Mouse (Mus musculus): ENCODE results near the gene Usp39. TPM values are rescaled to one million over a fixed set of nuclear protein-coding genes. Genes with fewer than 3 reads are reported as not detected.

Usp39 gene
- polyA plus RNA-seq, 1 experiment: 53.7 TPM

DNA sequence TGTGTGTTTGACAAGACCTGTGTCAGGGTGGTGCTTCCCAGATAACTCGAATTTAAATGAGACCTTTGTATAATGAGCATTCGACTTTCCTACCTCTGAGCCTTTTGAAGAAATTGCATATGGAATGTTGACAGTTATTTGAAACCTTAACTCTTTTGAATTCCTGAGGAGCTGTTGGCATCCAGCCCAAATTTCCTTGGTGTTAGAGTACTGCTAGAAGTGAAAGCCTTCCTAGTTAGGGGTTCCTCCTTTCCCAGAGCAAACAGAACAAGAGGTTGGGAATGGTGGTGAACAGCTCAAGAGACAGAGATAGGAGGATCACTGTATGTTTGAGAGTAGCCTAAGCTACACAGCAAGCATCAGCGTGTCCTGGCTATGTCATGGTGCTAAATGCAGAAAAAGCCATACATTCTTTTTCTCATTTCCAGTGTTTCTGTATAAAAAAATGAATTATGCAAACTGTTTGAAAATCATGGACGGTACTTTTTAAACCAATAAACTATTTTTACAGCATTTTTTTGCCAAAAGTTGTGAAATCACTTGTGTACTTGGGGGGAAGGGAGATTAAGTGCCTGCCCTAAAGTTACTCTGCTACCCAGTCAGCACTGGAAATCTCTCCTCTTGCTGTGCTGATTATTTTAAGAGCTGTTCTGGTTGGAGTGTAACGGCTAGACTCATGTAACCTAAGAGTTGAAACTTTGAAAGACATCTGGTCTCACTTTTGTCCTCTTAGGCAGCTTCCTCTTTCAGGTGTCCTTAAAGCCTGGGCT, 7.8 kb upstream of the Usp39 start:
- WGBS: 62% methylated on average over 5 of the region's 5 CpGs
- H3K4me1 ChIP-seq (ENCODE audit: control insufficient read depth, insufficient read depth, low read length): peaks cover 3% of the 10 kb centered on the region; the same call in 1 of the 2 replicates
- no peak for TF ChIP-seq POLR2A (IDR thresholded peaks at IDR 0.05; ENCODE audit: borderline replicate concordance, control insufficient read depth, low read depth, low read length)
- TF ChIP-seq CTCF (IDR thresholded peaks at IDR 0.05; ENCODE audit: control insufficient read depth, insufficient read depth, low read length): no peak
- no peak overlapping the region for H3K27ac ChIP-seq (ENCODE audit: control insufficient read depth, insufficient read depth, low read depth, low read length, poor library complexity)
- no peak overlapping the region for H3K4me3 ChIP-seq (replicated peaks; ENCODE audit: control insufficient read depth, low read depth, low read length)

- peaks cover 4% of the 10 kb centered on the region; the same call in 1 of the 2 replicates for H3K4me1 ChIP-seq (ENCODE audit: control insufficient read depth, insufficient read depth, low read length)
- 77% methylated on average over 2 of the region's 2 CpGs for WGBS
- H3K27ac ChIP-seq (ENCODE audit: control insufficient read depth, insufficient read depth, low read depth, low read length, poor library complexity): no peak overlapping the region
- no peak for TF ChIP-seq POLR2A (IDR thresholded peaks at IDR 0.05; ENCODE audit: borderline replicate concordance, control insufficient read depth, low read depth, low read length)
- TF ChIP-seq CTCF (IDR thresholded peaks at IDR 0.05; ENCODE audit: control insufficient read depth, insufficient read depth, low read length): no peak
- H3K4me3 ChIP-seq (replicated peaks; ENCODE audit: control insufficient read depth, low read depth, low read length): no peak overlapping the region
These were observed 5.2 kb upstream of the Usp39 start for GRCm38 (mm10) chr6:72350214-72350613.

GRCm38 (mm10) chr6:72348411-72348810, 3.4 kb upstream of the Usp39 start:
- 65% methylated on average over 10 of the region's 10 CpGs for WGBS
- H3K4me1 ChIP-seq (ENCODE audit: control insufficient read depth, insufficient read depth, low read length): peaks cover 4% of the 10 kb centered on the region; the same call in 1 of the 2 replicates
- H3K4me3 ChIP-seq (replicated peaks; ENCODE audit: control insufficient read depth, low read depth, low read length): peak overlapping the region; percentile 90
- H3K27ac ChIP-seq (ENCODE audit: control insufficient read depth, insufficient read depth, low read depth, low read length, poor library complexity): no peak overlapping the region; the same call in none of the 2 replicates
- TF ChIP-seq POLR2A (IDR thresholded peaks at IDR 0.05; ENCODE audit: borderline replicate concordance, control insufficient read depth, low read depth, low read length) (no peak), CTCF (IDR thresholded peaks at IDR 0.05; ENCODE audit: control insufficient read depth, insufficient read depth, low read length) (no peak)

- Histone ChIP-seq H3K4me1 (ENCODE audit: control insufficient read depth, insufficient read depth, low read length) (peaks cover 4% of the 10 kb centered on the region; the same call in 1 of the 2 replicates), H3K4me3 (replicated peaks; ENCODE audit: control insufficient read depth, low read depth, low read length) (peak within 1 kb of the TSS; percentile 90), H3K27ac (ENCODE audit: control insufficient read depth, insufficient read depth, low read depth, low read length, poor library complexity) (peak within 1 kb of the TSS; percentile 99)
- under 1% methylated on average over 72 of the region's 72 CpGs for WGBS
- TF ChIP-seq POLR2A (IDR thresholded peaks at IDR 0.05; ENCODE audit: borderline replicate concordance, control insufficient read depth, low read depth, low read length) (peak; percentile 85; the same call in 1 of the 2 replicates), CTCF (IDR thresholded peaks at IDR 0.05; ENCODE audit: control insufficient read depth, insufficient read depth, low read length) (peak; percentile 24; the same call in 1 of the 2 replicates)
These were observed 2.4 kb upstream of the Usp39 start, which contains the start of gene 0610030E20Rik for GRCm38 (mm10) chr6:72347166-72347941. TSS of gene 0610030E20Rik (plus strand) at chr6:72347317.

DNA sequence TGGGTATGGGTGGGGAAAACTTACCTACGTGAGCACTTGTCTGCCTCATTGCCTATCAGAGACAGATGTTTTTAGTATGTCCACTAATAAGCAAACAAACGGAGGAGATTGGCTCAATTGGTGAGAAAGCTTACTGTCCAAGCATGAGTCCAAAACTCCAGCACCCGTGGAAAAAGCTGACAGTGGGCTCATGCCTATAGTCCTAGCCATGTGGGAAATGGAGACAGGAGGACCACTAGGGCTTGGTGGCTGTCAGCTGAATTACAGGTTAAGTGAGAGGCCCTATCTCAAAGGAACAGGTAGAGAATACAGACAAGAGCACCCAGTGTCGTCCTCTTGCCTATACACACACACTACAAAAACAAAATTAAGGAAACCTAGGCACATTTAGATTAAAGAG, 1.3 kb upstream of the Usp39 start:
- peaks cover 4% of the 10 kb centered on the region; the same call in 1 of the 2 replicates for H3K4me1 ChIP-seq (ENCODE audit: control insufficient read depth, insufficient read depth, low read length)
- TF ChIP-seq CTCF (IDR thresholded peaks at IDR 0.05; ENCODE audit: control insufficient read depth, insufficient read depth, low read length) (no peak), POLR2A (IDR thresholded peaks at IDR 0.05; ENCODE audit: borderline replicate concordance, control insufficient read depth, low read depth, low read length) (no peak)
- no peak overlapping the region for H3K27ac ChIP-seq (ENCODE audit: control insufficient read depth, insufficient read depth, low read depth, low read length, poor library complexity)
- H3K4me3 ChIP-seq (replicated peaks; ENCODE audit: control insufficient read depth, low read depth, low read length): no peak overlapping the region
- 69% methylated on average over 4 of the region's 4 CpGs for WGBS

DNA sequence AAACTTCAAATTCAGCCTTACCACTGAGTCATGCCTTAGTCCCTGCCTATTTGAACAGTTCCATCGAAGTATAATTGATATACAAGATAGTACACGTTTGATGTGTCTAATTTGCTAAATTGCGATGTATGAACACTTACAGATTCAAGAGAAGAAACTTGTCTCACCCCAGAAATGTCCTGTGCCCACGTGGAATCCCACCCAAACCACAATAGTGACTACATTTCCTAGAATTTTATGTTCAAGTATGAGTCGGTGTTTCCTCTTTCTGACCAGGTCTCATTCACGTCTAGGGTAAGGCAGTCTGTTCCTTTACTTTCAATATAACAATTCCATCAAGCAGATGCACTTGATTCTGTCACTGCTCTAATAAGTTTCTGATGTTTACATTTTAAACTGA, 649 bp upstream of the Usp39 start:
- TF ChIP-seq POLR2A (IDR thresholded peaks at IDR 0.05; ENCODE audit: borderline replicate concordance, control insufficient read depth, low read depth, low read length) (no peak), CTCF (IDR thresholded peaks at IDR 0.05; ENCODE audit: control insufficient read depth, insufficient read depth, low read length) (no peak)
- H3K27ac ChIP-seq (ENCODE audit: control insufficient read depth, insufficient read depth, low read depth, low read length, poor library complexity): no peak overlapping the region
- H3K4me1 ChIP-seq (ENCODE audit: control insufficient read depth, insufficient read depth, low read length): peaks cover 4% of the 10 kb centered on the region; the same call in 1 of the 2 replicates
- H3K4me3 ChIP-seq (replicated peaks; ENCODE audit: control insufficient read depth, low read depth, low read length): no peak overlapping the region
- WGBS: 4% methylated on average over 6 of the region's 6 CpGs

DNA sequence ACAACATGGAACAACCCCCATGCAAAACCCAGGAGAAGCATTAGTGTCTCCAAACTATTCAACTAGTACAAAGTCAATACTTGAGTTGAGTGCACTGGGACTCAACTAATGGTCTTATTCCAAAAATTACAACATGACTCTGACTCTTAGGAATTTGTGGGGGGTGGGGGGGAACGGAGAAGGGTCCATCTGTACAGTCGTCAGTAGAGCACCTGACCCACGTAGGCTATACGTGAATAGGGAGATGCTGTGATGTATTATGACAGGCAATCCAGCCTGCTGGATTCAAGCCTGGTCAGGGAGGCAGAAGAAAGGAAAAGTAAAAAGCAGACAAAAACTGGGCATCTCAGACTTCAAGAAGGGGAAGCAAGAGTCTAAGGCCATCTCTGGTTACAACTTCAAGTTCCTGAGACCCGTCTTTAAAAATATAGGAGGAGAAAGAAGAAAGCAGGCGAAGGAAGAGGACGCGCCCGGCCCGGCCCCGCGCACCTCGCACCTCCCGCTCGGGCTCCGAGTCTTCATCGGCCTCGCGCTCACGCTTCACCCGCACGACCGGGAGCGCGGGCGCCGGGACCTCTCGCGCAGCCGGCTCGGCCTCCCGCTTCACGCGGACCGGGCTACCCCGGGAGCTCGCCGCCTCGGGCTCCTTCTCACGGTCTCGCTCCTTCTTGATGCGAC, 449 bp downstream of the Usp39 start:
- WGBS: under 1% methylated on average over 42 of the region's 42 CpGs
- H3K4me1 ChIP-seq (ENCODE audit: control insufficient read depth, insufficient read depth, low read length): peaks cover 4% of the 10 kb centered on the region; the same call in 1 of the 2 replicates
- peak overlapping the region; percentile 78 for H3K4me3 ChIP-seq (replicated peaks; ENCODE audit: control insufficient read depth, low read depth, low read length)
- TF ChIP-seq POLR2A (IDR thresholded peaks at IDR 0.05; ENCODE audit: borderline replicate concordance, control insufficient read depth, low read depth, low read length) (no peak), CTCF (IDR thresholded peaks at IDR 0.05; ENCODE audit: control insufficient read depth, insufficient read depth, low read length) (no peak)
- H3K27ac ChIP-seq (ENCODE audit: control insufficient read depth, insufficient read depth, low read depth, low read length, poor library complexity): peak overlapping the region; percentile 68

Measured in bone marrow, adult 2 months (tissue).